Mouse (Mus musculus) T-helper 17 cell (primary cell): ENCODE data around the gene Sbsn.

Experiments
- in situ Hi-C, 2 experiments: fragments of 300-600 bp; cut with MboI, MseI; formaldehyde crosslinking; loops; 1 replicate in 1 of 2; 2 replicates in 1 of 2; pipeline ENCODE4 v1.15.1; 2025; ENCODE audit warnings: high pct_unique_total_duplicates in 2 of 2

The Sbsn gene

GRCm38 (mm10) chr7:30749824-30750606, 1.3 kb upstream of the Sbsn start:
- in situ Hi-C loops: no loop called here

- in situ Hi-C loops: no loop called here
Measured at GRCm38 (mm10) chr7:30757001-30757400, 5.7 kb downstream of the Sbsn start.

- in situ Hi-C loops: no loop called here
Measured at GRCm38 (mm10) chr7:30758853-30759252, 7.6 kb downstream of the Sbsn start.

- in situ Hi-C loops: no loop called here
Measured at GRCm38 (mm10) chr7:30761769-30762352, 10.6 kb downstream of the Sbsn start.

GRCm38 (mm10) chr7:30763456-30763855, 12.2 kb downstream of the Sbsn start, which contains the start of gene Dmkn:
Gene Dmkn (plus strand): TSS chr7:30763756.
- in situ Hi-C loops: no loop called here

- in situ Hi-C loops: no loop called here
Measured at GRCm38 (mm10) chr7:30765173-30765572, 13.9 kb downstream of the Sbsn start.

GRCm38 (mm10) chr7:30766408-30766807, 15.1 kb downstream of the Sbsn start:
- in situ Hi-C loops: no loop called here

- in situ Hi-C loops: no loop called here
Measured at GRCm38 (mm10) chr7:30769236-30769635, 18.0 kb downstream of the Sbsn start.

GRCm38 (mm10) chr7:30776104-30776503, 24.8 kb downstream of the Sbsn start:
- in situ Hi-C loops: no loop called here

- in situ Hi-C loops: no loop called here
Measured at GRCm38 (mm10) chr7:30777081-30777579, 25.9 kb downstream of the Sbsn start.

GRCm38 (mm10) chr7:30777911-30778310, 26.6 kb downstream of the Sbsn start:
- in situ Hi-C loops: no loop called here

GRCm38 (mm10) chr7:30781792-30782191, 30.5 kb downstream of the Sbsn start:
- in situ Hi-C loops: loop anchor here in 1 of 2 experiments (10.0 kb wide), 1 partner anchor 193 kb away; the partner anchor contains the start of genes Fam187b and Lsr

GRCm38 (mm10) chr7:30782658-30783057, 31.4 kb downstream of the Sbsn start:
- in situ Hi-C loops: loop anchor here in 1 of 2 experiments (10.0 kb wide), 1 partner anchor 192 kb away; the partner anchor contains the start of genes Fam187b and Lsr

- in situ Hi-C loops: loop anchor here in 1 of 2 experiments (10.0 kb wide), 1 partner anchor 190 kb away; the partner anchor contains the start of genes Fam187b and Lsr
Measured at GRCm38 (mm10) chr7:30785154-30785553, 33.9 kb downstream of the Sbsn start.

- in situ Hi-C loops: loop anchor here in 1 of 2 experiments (10.0 kb wide), 1 partner anchor 189 kb away; the partner anchor contains the start of genes Fam187b and Lsr
Measured at GRCm38 (mm10) chr7:30785721-30786546, 34.7 kb downstream of the Sbsn start.

GRCm38 (mm10) chr7:30787377-30788022, 36.2 kb downstream of the Sbsn start, which contains the start of gene Krtdap:
Gene Krtdap (plus strand): TSS chr7:30787896.
- in situ Hi-C loops: loop anchor here in 1 of 2 experiments (10.0 kb wide), 1 partner anchor 187 kb away; the partner anchor contains the start of genes Fam187b and Lsr

- in situ Hi-C loops: no loop called here
Measured at GRCm38 (mm10) chr7:30790141-30790540, 38.9 kb downstream of the Sbsn start.

GRCm38 (mm10) chr7:30791921-30792320, 40.6 kb downstream of the Sbsn start:
- in situ Hi-C loops: no loop called here

- in situ Hi-C loops: loop anchor here in 1 of 2 experiments (5.0 kb wide), 1 partner anchor 67 kb away; the partner anchor contains the start of gene Ffar1
Measured at GRCm38 (mm10) chr7:30794921-30795320, 43.6 kb downstream of the Sbsn start.

GRCm38 (mm10) chr7:30796790-30797189, 45.5 kb downstream of the Sbsn start:
- in situ Hi-C loops: loop anchor here in 1 of 2 experiments (5.0 kb wide), 1 partner anchor 66 kb away; the partner anchor contains the start of gene Ffar1

- in situ Hi-C loops: no loop called here
Measured at GRCm38 (mm10) chr7:30800653-30801052, 49.4 kb downstream of the Sbsn start.
